Mouse (Mus musculus) liver, adult 2 months (tissue): Measurements from ENCODE around the gene Txndc17.

Experiments used
- CTCF ChIP-seq: fragments of 200-500 bp; IDR thresholded peaks from 2 replicates; pipeline ENCODE4 v1.5.1; 2011; ENCODE audit warnings: low read depth, low read length, control low read depth
- POLR2A ChIP-seq: fragments of 200-500 bp; IDR thresholded peaks from 2 replicates; pipeline ENCODE4 v1.6.1; 2011; ENCODE audit warnings: low read length, control low read depth; ENCODE audit not compliant: insufficient read depth; ENCODE audit errors: extremely low read depth

DNA sequence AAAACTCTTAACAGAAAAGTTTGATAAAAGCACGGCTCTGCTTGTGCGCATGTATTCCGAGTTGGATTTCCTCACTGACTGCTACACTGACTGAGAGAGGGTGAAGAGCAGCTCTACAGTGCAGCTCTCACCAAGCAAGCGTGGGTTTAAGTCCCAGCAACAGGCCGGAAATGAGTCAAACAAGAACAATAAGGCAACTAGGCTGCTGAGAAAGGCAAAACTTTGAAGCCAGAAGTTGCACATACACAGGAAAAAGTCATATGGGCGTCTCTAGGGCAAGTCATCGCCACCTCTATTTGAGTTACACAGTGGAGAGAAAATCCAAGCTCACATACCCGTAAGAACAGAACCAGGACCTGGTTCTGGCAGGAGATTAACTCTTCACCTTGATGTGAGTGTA is 10.8 kb upstream of the Txndc17 start:
- TF ChIP-seq CTCF, result no peak
- TF ChIP-seq POLR2A, result no peak
